Mouse (Mus musculus) bone marrow, adult 2 months (tissue): ENCODE results near the gene 4930556J24Rik.

Experiments
- CTCF ChIP-seq: fragments of 200-500 bp; IDR thresholded peaks from 2 replicates; pipeline ENCODE4 v1.5.1; 2011; ENCODE audit warnings: low read length, control low read depth; ENCODE audit not compliant: control insufficient read depth, insufficient read depth
- POLR2A ChIP-seq: fragments of 200-500 bp; IDR thresholded peaks from 2 replicates; pipeline ENCODE4 v1.6.1; 2011; ENCODE audit warnings: low read depth, mild to moderate bottlenecking, control low read depth, low read length, borderline replicate concordance; ENCODE audit not compliant: control insufficient read depth

- no peak for TF ChIP-seq CTCF
- no peak for TF ChIP-seq POLR2A
Measured at GRCm38 (mm10) chr11:3909236-3909635, 67.3 kb downstream of the 4930556J24Rik start.
